Mouse (Mus musculus): Measurements from ENCODE around the gene Gm7029. TPM values are rescaled to one million over a fixed set of nuclear protein-coding genes. Genes with fewer than 3 reads are reported as not detected.
"Not testable (repeated sequence)": the region's sequence is repeated elsewhere in the genome, so short reads cannot be mapped to it uniquely, and the experiment has no call there.

Gm7029 gene
- polyA plus RNA-seq, 1 experiment from 2014 or later = not detected

- Histone ChIP-seq H3K9me3 (replicated peaks) (no peaks in the 10 kb centered on the region), H3K4me2 (peak overlapping the region; percentile 47), H3K27ac (no peak overlapping the region), H3K4me3 (0 out of 2 replicates have a peak overlapping the region, but pooled peaks have one; percentile 2), H3K27me3 (replicated peaks) (no peaks in the 10 kb centered on the region), H3K36me3 (no peaks in the 10 kb centered on the region), H3K4me1 (peaks cover 9% of the 10 kb centered on the region), H3K9ac (no peak overlapping the region)
- 13% methylated on average over 9 of the region's 9 CpGs for WGBS (ENCODE audit: insufficient replicate concordance)
- peak; percentile 40; the same call in 1 of the 2 replicates for ATAC-seq
Measured at GRCm38 (mm10) chr17:33865330-33866030, 8.2 kb upstream of the Gm7029 start.

- no peaks in the 10 kb centered on the region for H3K4me1 ChIP-seq
- H3K4me2 ChIP-seq = no peak overlapping the region
- H3K9ac ChIP-seq = no peak overlapping the region
- H3K9me3 ChIP-seq (replicated peaks) = no peaks in the 10 kb centered on the region
- 84% methylated on average over 11 of the region's 11 CpGs for WGBS (ENCODE audit: insufficient replicate concordance)
- H3K27ac ChIP-seq = no peak overlapping the region
- H3K27me3 ChIP-seq (replicated peaks) = no peaks in the 10 kb centered on the region
- ATAC-seq = no peak
- peaks cover 48% of the 10 kb centered on the region for H3K36me3 ChIP-seq
- H3K4me3 ChIP-seq = no peak overlapping the region
Measured at GRCm38 (mm10) chr17:33874411-33874810, 774 bp downstream of the Gm7029 start.

GRCm38 (mm10) chr17:33875797-33876196 is 2.2 kb downstream of the Gm7029 start:
- H3K27ac ChIP-seq; H3K4me1 ChIP-seq; H3K4me2 ChIP-seq; H3K9ac ChIP-seq; H3K4me3 ChIP-seq; H3K27me3 ChIP-seq (replicated peaks); H3K9me3 ChIP-seq (replicated peaks): not testable (repeated sequence)
- H3K36me3 ChIP-seq = peaks cover 61% of the 10 kb centered on the region
- 0 out of 2 replicates have a peak, but pooled peaks have one; percentile 24 for ATAC-seq
- 72% methylated on average over 5 of the region's 5 CpGs for WGBS (ENCODE audit: insufficient replicate concordance)

- not testable (repeated sequence) for ATAC-seq; H3K9me3 ChIP-seq (replicated peaks); H3K4me3 ChIP-seq; H3K27ac ChIP-seq; H3K4me2 ChIP-seq; H3K27me3 ChIP-seq (replicated peaks); H3K9ac ChIP-seq
- Histone ChIP-seq H3K4me1 (peaks cover 20% of the 10 kb centered on the region), H3K36me3 (peaks cover 82% of the 10 kb centered on the region)
- WGBS (ENCODE audit: insufficient replicate concordance) = 95% methylated on average over 10 of the region's 11 CpGs
Measured at GRCm38 (mm10) chr17:33884320-33884719, 10.7 kb downstream of the Gm7029 start.

- H3K27me3 ChIP-seq (replicated peaks); H3K9me3 ChIP-seq (replicated peaks); ATAC-seq: not testable (repeated sequence)
- Histone ChIP-seq H3K27ac (peak overlapping the region; percentile 49; the same call in 1 of the 2 replicates), H3K36me3 (peaks cover 49% of the 10 kb centered on the region), H3K4me2 (peak overlapping the region; percentile 77), H3K4me3 (peak overlapping the region; percentile 85), H3K4me1 (peaks cover 24% of the 10 kb centered on the region), H3K9ac (peak overlapping the region; percentile 93; the same call in 1 of the 2 replicates)
- WGBS (ENCODE audit: insufficient replicate concordance) = 41% methylated on average over 2 of the region's 2 CpGs
Measured at GRCm38 (mm10) chr17:33887802-33888201, 14.2 kb downstream of the Gm7029 start.

GRCm38 (mm10) chr17:33888230-33888629 is 14.6 kb downstream of the Gm7029 start:
- peaks cover 24% of the 10 kb centered on the region for H3K4me1 ChIP-seq
- H3K4me2 ChIP-seq = peak overlapping the region; percentile 77
- H3K27ac ChIP-seq = 0 out of 2 replicates have a peak overlapping the region, but pooled peaks have one; percentile 49
- H3K4me3 ChIP-seq = peak overlapping the region; percentile 85
- H3K27me3 ChIP-seq (replicated peaks); ATAC-seq; H3K9me3 ChIP-seq (replicated peaks): not testable (repeated sequence)
- H3K36me3 ChIP-seq = peaks cover 45% of the 10 kb centered on the region
- H3K9ac ChIP-seq = peak overlapping the region; percentile 93; the same call in 1 of the 2 replicates

GRCm38 (mm10) chr17:33889941-33890532 is 16.4 kb downstream of the Gm7029 start:
- Histone ChIP-seq H3K4me1 (peaks cover 24% of the 10 kb centered on the region), H3K4me2 (peak overlapping the region; percentile 77), H3K27ac (peak overlapping the region; percentile 88), H3K36me3 (peaks cover 27% of the 10 kb centered on the region), H3K9ac (peak overlapping the region; percentile 93), H3K4me3 (peak overlapping the region; percentile 85)
- H3K27me3 ChIP-seq (replicated peaks); H3K9me3 ChIP-seq (replicated peaks): not testable (repeated sequence)
- peak; percentile 1; the same call in 1 of the 2 replicates for ATAC-seq
- under 1% methylated on average over 36 of the region's 44 CpGs for WGBS (ENCODE audit: insufficient replicate concordance)

GRCm38 (mm10) chr17:33890533-33891059 is 17.0 kb downstream of the Gm7029 start, which contains the start of gene Kifc1:
Gene Kifc1, minus strand, starts transcription at chr17:33890661.
- H3K9me3 ChIP-seq (replicated peaks) = no peaks in the 10 kb centered on the region
- peak within 1 kb of the TSS; percentile 93 for H3K9ac ChIP-seq
- H3K4me3 ChIP-seq = peak within 1 kb of the TSS; percentile 85
- WGBS (ENCODE audit: insufficient replicate concordance) = 2% methylated on average over 49 of the region's 49 CpGs
- peaks cover 24% of the 10 kb centered on the region for H3K4me1 ChIP-seq
- H3K4me2 ChIP-seq = peak within 1 kb of the TSS; percentile 77
- peaks cover 21% of the 10 kb centered on the region for H3K36me3 ChIP-seq
- peak; percentile 96 for ATAC-seq
- peak within 1 kb of the TSS; percentile 88 for H3K27ac ChIP-seq
- H3K27me3 ChIP-seq (replicated peaks) = no peaks in the 10 kb centered on the region

GRCm38 (mm10) chr17:33891357-33891756 is 17.7 kb downstream of the Gm7029 start:
- Histone ChIP-seq H3K9ac (no peak overlapping the region), H3K4me2 (0 out of 2 replicates have a peak overlapping the region, but pooled peaks have one; percentile 20), H3K27ac (no peak overlapping the region), H3K27me3 (replicated peaks) (no peaks in the 10 kb centered on the region), H3K9me3 (replicated peaks) (no peaks in the 10 kb centered on the region), H3K4me3 (no peak overlapping the region), H3K4me1 (peaks cover 24% of the 10 kb centered on the region), H3K36me3 (peaks cover 14% of the 10 kb centered on the region)
- no peak for ATAC-seq
- 45% methylated on average over 2 of the region's 2 CpGs for WGBS (ENCODE audit: insufficient replicate concordance)

GRCm38 (mm10) chr17:33891892-33892291 is 18.3 kb downstream of the Gm7029 start:
- not testable (repeated sequence) for H3K36me3 ChIP-seq; H3K9ac ChIP-seq; H3K4me3 ChIP-seq; ATAC-seq; H3K4me2 ChIP-seq; H3K27ac ChIP-seq; H3K27me3 ChIP-seq (replicated peaks); H3K9me3 ChIP-seq (replicated peaks)
- H3K4me1 ChIP-seq = peaks cover 24% of the 10 kb centered on the region
- WGBS (ENCODE audit: insufficient replicate concordance) = 61% methylated on average over 6 of the region's 6 CpGs

GRCm38 (mm10) chr17:33892429-33892828 is 18.8 kb downstream of the Gm7029 start:
- 39% methylated on average over 7 of the region's 7 CpGs for WGBS (ENCODE audit: insufficient replicate concordance)
- no peak overlapping the region for H3K9ac ChIP-seq

GRCm38 (mm10) chr17:33893011-33893410 is 19.4 kb downstream of the Gm7029 start:
- H3K9ac ChIP-seq; ATAC-seq; H3K27me3 ChIP-seq (replicated peaks); H3K4me2 ChIP-seq; H3K36me3 ChIP-seq; H3K9me3 ChIP-seq (replicated peaks); H3K4me3 ChIP-seq; H3K27ac ChIP-seq: not testable (repeated sequence)
- 66% methylated on average over 4 of the region's 4 CpGs for WGBS (ENCODE audit: insufficient replicate concordance)
- H3K4me1 ChIP-seq = peaks cover 27% of the 10 kb centered on the region

More at GRCm38 (mm10) chr17:33892429-33892828, 18.8 kb downstream of the Gm7029 start:
- Histone ChIP-seq H3K4me2 (no peak overlapping the region), H3K27me3 (replicated peaks) (no peaks in the 10 kb centered on the region), H3K36me3 (peaks cover 6% of the 10 kb centered on the region; the same call in 1 of the 2 replicates), H3K27ac (no peak overlapping the region), H3K4me3 (no peak overlapping the region), H3K9me3 (replicated peaks) (no peaks in the 10 kb centered on the region), H3K4me1 (peaks cover 27% of the 10 kb centered on the region)
- ATAC-seq = no peak

Measured in liver, embryonic 12.5 days (tissue).